Mouse (Mus musculus) cerebellum, adult 11 months (tissue): ENCODE measurements around the gene Abl1.
"Not testable (repeated sequence)": the region's sequence is repeated elsewhere in the genome, so short reads cannot be mapped to it uniquely, and the experiment has no call there.

Experiments used
- DNase-seq: peaks from one replicate; pipeline ENCODE4 v3.0.0; 2022

Abl1 gene

GRCm38 (mm10) chr2:31688074-31688925, at the start of gene Abl1:
TSS of gene Abl1 (plus strand) at chr2:31688376.
- peak; percentile 92 for DNase-seq

GRCm38 (mm10) chr2:31638581-31639465, 49.4 kb upstream of the Abl1 start:
- DNase-seq = no peak

GRCm38 (mm10) chr2:31639466-31639760, 48.8 kb upstream of the Abl1 start:
- no peak for DNase-seq

GRCm38 (mm10) chr2:31639901-31640608, 48.1 kb upstream of the Abl1 start, which contains the start of gene Prdm12:
TSS of gene Prdm12 (plus strand) at chr2:31640037.
- DNase-seq = no peak

- no peak for DNase-seq
Observed at GRCm38 (mm10) chr2:31640609-31641507, 47.3 kb upstream of the Abl1 start.

GRCm38 (mm10) chr2:31641508-31641830, 46.7 kb upstream of the Abl1 start:
- no peak for DNase-seq

- no peak for DNase-seq
Observed at GRCm38 (mm10) chr2:31641929-31642328, 46.2 kb upstream of the Abl1 start.

GRCm38 (mm10) chr2:31653971-31654853, 34.0 kb upstream of the Abl1 start:
- DNase-seq = peak; percentile 15

DNA sequence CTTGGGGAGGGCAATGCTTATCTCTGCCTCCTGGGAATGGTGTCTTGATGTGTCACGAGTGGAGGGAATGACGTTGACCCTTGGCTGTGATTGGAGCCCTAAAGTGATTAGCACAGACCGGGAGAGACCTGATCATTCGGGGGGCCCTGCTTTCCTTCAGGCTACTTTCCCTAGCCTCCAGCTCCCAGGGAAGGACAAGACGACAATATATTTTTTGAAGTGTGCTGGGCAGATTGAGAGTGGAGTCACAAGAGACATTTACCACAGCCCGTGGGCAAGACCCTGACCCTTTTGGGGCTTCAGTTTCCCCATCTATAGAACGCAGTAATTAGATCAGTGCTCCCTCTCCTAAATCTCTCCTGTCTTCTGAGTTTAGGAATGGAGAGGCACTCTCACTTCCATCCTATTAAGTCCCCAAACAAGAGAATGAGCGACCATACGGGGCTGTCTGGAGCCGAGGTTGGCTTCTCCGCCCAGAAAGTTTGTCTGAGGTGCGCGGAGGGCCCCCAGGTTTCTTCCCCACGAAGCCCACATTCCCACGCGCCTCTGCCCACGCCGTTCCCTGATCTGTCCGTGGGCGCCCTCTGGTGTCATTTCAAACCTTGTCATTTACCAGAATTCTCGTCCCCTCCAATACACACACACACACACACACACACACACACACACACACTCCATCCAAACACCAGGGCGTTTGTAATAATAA, 33.2 kb upstream of the Abl1 start:
- peak; percentile 44 for DNase-seq

DNA sequence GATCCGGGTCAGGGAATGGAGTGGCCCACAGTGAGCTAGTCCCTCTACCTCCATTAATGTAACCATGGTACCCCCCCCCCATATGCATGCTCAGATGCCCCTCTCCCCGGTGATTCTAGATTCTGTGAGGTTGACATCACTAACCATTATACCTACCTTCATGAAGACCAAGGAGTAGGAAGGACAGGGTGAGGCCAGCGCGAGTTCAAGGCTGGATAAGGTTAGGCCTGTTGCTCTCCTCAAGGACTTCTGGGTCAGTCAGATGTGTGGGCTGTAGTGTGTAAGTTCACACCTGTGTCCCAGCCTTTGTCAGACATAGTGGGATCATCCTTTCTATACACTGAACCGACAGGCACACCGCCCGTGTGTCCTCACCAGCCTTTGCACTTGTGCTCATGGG, 31.8 kb upstream of the Abl1 start:
- no peak for DNase-seq

- no peak for DNase-seq
Observed at GRCm38 (mm10) chr2:31662939-31663803, 25.0 kb upstream of the Abl1 start.

DNA sequence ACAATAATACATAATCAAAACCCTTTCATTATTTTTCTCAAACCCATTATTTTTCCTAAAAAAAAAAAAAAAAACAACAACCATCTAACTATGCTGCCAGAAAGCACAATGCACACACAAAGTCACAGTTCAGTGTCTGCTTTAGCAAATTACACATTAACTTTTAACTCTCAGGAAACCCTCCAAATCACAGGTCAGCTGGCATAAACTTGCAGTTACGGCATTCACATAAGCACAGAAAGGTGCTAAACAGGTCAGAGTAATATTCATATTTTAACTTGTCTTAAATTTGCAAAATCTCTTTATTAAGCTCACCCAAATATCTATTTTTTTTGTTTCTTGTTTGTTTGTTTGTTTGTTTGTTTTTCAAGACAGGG, 24.4 kb upstream of the Abl1 start:
- no peak for DNase-seq

GRCm38 (mm10) chr2:31667332-31667731, 20.8 kb upstream of the Abl1 start:
- no peak for DNase-seq

- peak; percentile 90 for DNase-seq
Observed at GRCm38 (mm10) chr2:31670551-31671035, 17.6 kb upstream of the Abl1 start, which contains the start of gene Exosc2. TSS of gene Exosc2 (plus strand) at chr2:31670715.

- DNase-seq = no peak
Observed at GRCm38 (mm10) chr2:31678641-31679040, 9.5 kb upstream of the Abl1 start.

DNA sequence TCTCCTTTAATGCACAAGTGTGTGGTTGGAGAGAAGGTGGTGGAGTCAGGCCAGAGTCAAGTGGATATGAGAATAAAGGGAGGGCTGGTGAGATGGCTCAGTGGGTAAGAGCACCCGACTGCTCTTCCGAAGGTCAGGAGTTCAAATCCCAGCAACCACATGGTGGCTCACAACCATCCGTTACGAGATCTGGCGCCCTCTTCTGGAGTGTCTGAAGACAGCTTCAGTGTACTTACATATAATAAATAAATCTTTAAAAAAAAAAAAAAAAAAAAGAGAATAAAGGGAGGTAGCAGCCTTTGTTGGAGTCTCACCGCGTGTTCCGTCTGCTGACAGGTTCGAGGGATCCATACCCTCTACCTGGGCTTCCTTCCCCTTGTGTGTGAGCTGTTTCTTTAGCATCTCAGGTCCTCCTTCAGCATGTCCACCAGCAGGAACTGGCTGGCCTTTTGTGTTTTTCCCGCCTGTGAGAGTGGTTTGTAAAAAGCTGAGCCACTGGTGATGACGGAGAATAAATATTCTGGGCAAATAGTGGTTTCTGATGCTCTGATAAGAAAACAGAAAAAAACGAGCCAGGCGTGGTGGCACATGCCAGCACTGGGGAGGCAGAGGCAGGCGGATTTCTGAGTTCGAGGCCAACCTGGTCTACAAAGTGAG, 7.0 kb upstream of the Abl1 start:
- DNase-seq = not testable (repeated sequence)

GRCm38 (mm10) chr2:31681731-31682235, 6.4 kb upstream of the Abl1 start:
- no peak for DNase-seq

DNA sequence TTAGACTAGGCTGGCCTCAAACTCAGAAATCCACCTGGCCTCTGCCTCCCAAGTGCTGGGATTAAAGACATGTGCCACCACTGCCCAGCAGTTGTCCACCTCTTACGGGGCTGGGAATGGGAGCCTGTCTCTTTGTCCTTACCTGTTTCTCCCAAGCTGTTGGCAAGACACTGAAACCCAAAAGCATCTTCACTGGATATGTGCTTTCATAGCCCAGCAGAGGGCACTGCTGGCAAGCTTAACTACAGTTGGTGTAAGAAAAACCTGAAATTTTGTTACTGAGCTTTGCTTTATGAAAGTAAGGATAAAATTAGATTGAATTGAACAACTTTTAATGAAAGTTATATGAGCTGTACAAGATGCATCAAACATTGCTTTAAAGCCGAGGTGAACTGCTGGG, 4.5 kb upstream of the Abl1 start:
- DNase-seq = peak; percentile 43

DNA sequence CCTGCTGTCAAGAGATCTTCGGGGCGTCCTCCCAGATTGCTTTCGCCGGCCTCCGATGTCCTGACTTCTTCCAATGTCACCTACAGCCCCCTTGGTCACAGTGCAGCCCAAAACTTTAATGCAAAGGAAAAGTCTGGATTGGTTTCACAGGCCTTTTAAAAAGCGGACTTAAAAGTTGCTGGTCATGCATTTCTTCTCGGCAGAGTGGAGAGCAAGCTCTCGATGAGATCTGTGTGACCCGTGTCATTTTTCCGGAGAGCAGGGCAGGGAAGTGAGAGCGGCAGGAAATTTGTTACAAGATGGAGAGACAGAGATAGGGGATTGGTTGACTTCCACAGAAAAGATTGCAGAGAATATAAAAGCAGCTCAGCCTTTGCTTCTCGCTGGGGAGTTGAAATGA, 869 bp downstream of the Abl1 start:
- DNase-seq = no peak
